Mouse (Mus musculus) cerebellum, adult (tissue): Measurements from ENCODE around the gene Nrp1.

Experiments used
- ATAC-seq: cut with Nextera tagmentation; 2 replicates; pipeline ENCODE4 v1.9.2; 2017; ENCODE audit warnings: mild to moderate bottlenecking, moderate library complexity, mixed read lengths; ENCODE audit not compliant: insufficient number of reproducible peaks, low FRiP score, low TSS enrichment

The Nrp1 gene

GRCm38 (mm10) chr8:128487966-128488931 is 129.8 kb downstream of the Nrp1 start:
- ATAC-seq, result no peak

DNA sequence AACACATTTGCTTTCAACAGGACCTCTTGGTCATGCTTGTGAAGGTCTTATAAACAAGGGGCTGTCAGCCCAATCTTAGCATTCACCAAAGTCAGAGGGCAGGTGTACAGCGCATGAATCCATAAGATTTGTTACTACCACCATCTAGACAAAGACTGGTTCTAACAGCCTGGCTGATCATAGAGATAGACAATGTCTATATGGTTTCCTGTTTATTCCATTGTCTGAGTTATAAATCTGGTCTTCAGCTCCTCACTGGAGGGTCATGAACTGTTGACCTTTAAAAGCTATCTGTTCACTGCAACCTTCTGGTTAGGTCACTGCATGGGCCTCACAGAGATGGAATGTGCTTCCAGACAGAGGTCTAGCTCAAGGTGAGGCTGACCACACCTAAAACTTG is 130.9 kb downstream of the Nrp1 start:
- no peak for ATAC-seq

GRCm38 (mm10) chr8:128491126-128492067 is 133.0 kb downstream of the Nrp1 start:
- no peak for ATAC-seq

GRCm38 (mm10) chr8:128493801-128494200 is 135.4 kb downstream of the Nrp1 start:
- no peak for ATAC-seq

DNA sequence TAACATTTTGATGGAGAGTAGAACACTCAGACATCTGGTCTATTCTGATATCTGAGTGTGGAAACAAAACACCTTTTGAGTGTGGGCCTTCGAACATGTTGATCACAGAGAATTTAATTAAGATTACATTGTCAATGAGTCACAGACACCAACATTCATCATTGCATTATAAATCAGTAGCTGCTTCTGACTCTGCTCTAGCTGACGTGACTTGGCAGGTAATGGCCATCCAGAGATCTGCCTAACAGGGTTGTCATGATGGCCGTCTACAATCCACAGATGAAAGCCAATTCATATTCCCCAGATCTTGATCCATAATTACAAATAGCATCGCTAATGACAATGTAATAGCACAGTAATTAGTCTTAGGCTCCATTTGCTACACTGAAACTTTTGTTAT is 140.4 kb downstream of the Nrp1 start:
- ATAC-seq, result no peak

GRCm38 (mm10) chr8:128504136-128504829 is 145.9 kb downstream of the Nrp1 start:
- ATAC-seq, result no peak

DNA sequence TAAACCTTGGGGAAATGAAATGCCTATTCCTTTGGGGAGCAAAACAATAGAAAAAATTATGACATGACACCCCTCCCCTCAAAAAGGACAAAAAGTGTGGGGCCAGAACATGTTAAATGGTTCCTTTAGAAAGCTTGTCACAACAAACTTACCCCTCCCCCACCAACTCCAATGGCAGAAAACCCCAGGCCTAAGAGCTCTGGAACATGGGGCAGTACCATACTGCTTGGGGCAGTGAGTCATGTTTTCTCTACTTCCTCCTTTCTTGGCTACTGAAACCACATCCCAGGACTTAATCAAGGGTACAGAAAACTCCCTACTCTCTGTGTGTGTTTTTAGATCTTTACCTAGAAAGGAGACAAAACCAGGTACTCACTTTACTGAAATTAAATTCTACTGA is 147.5 kb downstream of the Nrp1 start:
- no peak for ATAC-seq

- ATAC-seq, result no peak
Measured at GRCm38 (mm10) chr8:128508723-128509122, 150.3 kb downstream of the Nrp1 start.

DNA sequence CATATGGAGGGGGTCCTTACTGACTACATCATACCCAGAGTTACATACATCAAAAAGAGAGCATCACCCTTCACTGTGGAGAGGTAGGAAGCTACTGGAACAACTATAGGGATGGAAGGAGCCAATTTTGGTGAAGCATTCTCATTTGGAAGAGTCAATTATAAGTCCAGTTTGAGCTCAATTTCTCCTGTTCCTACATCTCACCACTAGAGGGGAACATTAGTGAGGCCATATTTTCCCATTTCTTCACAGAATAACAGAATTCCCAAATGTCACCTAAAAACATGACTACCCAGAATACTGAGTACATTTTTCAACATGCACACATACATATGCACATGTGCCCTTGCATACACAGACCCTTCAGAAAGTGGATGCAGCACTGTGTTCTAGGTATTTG is 152.6 kb downstream of the Nrp1 start:
- ATAC-seq, result no peak

DNA sequence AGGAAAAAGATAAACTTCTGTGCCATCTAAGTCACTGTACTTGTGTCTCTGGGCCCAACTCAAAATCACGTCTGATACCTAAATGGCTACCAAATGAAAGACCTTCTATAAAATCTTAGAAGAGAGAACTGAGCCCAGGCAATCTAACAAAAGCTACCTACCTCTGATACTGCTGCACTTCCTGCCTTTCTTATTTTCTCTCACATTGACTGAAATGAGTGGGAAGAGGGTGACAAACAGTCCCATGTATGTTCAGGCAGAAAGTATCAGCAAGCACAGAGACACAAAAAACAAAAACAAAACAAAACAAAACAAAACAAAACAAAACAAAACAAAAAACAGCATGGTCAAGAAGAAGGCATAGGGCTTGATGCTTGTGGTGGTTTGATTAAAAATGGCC is 153.3 kb downstream of the Nrp1 start:
- ATAC-seq, result no peak

DNA sequence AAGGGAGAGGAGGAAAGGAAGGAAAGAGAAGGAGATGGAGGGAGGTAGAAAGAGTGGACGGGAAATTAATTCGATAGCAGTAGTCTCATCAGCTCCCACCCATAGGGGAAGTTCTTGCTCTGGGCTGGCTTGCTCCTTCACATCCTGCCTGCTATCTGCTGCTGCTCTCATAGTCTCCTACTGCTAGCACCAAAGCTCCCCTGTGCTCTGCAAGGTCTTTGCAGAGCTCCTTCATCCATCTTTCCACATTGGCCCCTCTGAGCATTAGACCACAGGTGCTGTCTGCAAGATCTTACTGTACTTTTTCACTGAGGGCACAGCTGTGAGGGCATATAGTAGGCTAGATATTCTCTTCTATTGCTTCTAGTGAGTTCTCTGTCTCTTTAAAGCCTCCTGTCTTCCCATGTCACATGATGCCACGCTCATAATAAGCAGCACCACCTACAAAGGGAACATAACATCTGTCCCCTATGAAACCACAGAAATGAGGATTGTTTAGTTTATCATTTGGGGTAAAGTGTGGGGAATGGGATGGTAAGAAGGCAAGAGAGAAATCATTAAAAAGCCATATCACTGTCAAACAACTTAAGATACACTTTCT is 158.5 kb downstream of the Nrp1 start:
- ATAC-seq, result no peak

- no peak for ATAC-seq
Measured at GRCm38 (mm10) chr8:128517546-128518102, 159.2 kb downstream of the Nrp1 start.

GRCm38 (mm10) chr8:128519366-128519765 is 161.0 kb downstream of the Nrp1 start:
- ATAC-seq, result no peak

GRCm38 (mm10) chr8:128523825-128524224 is 165.4 kb downstream of the Nrp1 start:
- ATAC-seq, result no peak

GRCm38 (mm10) chr8:128525912-128526311 is 167.5 kb downstream of the Nrp1 start:
- no peak for ATAC-seq

- no peak for ATAC-seq
Measured at GRCm38 (mm10) chr8:128528591-128529383, 170.4 kb downstream of the Nrp1 start.

DNA sequence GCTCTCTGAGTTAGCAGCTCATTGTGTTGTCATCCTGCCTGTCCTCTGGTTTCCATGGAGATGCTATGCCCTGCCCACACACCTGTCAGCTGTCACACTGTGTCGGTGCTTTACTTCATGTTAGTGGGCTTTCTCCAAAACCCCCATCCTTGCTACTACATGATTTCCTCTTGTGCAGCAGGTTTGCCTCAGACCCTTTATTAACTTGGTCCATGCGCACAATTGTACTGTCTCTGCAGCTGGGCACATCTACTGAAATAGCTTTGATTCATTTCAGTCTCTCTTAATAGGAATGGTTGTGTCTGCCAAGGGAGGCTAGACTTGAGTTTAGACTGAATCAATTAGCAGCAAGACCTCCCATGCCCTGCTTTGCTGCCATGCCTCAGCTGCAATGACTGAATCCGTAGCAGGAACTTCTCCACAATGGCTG is 176.1 kb downstream of the Nrp1 start:
- no peak for ATAC-seq

DNA sequence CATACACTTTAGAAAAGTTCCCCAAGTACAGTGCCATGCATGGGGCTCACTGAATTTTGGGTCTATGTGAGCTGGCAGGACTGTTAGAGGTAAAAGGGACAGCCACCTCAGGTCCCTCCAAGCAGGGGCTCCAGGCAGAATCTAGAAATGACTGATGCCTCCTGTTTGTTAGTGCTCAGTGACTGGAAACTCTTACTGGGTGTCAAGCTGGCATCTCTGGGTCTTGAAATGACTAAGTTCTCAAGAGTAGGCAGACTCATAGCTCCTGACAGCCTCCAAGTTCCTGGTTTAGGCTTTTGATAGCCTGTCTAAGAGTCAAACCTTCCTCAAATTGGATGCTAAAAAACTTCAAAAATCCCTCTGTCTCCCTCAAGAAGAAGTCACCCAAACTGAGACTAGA is 177.3 kb downstream of the Nrp1 start:
- ATAC-seq, result no peak

GRCm38 (mm10) chr8:128538378-128538777 is 180.0 kb downstream of the Nrp1 start:
- no peak for ATAC-seq
